Mouse (Mus musculus): Measurements from ENCODE around the gene Scarf1. TPM values are rescaled to one million over a fixed set of nuclear protein-coding genes. Genes with fewer than 3 reads are reported as not detected.

Gene Scarf1
- polyA plus RNA-seq (2014; fragmentation: Nextera tagmentation; extraction: Ambion mirVana) = 4.8 and 5.4 TPM in 2 replicates

GRCm38 (mm10) chr11:75513336-75513735 is at the start of gene Scarf1:
Gene Scarf1, plus strand, starts transcription at chr11:75513540.
- H3K27ac ChIP-seq (ENCODE audit: low read length) = no peak within 1 kb of the TSS
- no peak within 1 kb of the TSS for H3K9ac ChIP-seq (replicated peaks; ENCODE audit: low read depth, low read length)
- no peak within 1 kb of the TSS for H3K4me2 ChIP-seq (replicated peaks; ENCODE audit: low read depth, low read length)
- no peak for ATAC-seq (ENCODE audit: insufficient number of reproducible peaks, insufficient read depth, low FRiP score, low read depth)
- 54% methylated on average over 8 of the region's 8 CpGs for WGBS
- H3K36me3 ChIP-seq (ENCODE audit: control insufficient read depth, insufficient read depth, low read length) = peaks cover 15% of the 10 kb centered on the region
- no peaks in the 10 kb centered on the region for H3K9me3 ChIP-seq (ENCODE audit: control insufficient read depth, low read depth, low read length)
- H3K4me3 ChIP-seq (ENCODE audit: low read depth, low read length) = peak within 1 kb of the TSS; percentile 9; the same call in 1 of the 2 replicates
- H3K27me3 ChIP-seq (ENCODE audit: control insufficient read depth, insufficient read depth, low read length) = no peaks in the 10 kb centered on the region
- H3K4me1 ChIP-seq (ENCODE audit: control insufficient read depth, insufficient read depth, low read length) = peaks cover 16% of the 10 kb centered on the region

DNA sequence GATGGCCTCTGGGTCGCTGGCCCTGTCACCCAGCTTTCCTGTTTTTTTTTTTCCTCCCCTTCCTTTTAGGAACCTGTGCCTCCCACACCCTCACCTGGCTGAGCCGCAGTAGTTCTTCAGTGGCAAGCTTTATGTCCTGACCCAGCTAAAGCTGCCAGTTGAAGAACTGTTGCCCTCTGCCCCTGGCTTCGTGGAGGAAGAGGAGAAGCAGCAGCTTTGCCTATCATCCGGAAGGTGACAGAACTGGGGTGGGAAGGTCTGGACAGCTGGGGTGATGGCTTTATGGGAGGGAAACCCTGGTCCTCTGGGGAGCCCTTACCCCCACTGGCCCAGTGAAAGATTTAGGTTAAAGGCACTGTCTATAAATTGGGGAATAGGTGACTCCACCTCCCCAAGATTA is 49.7 kb upstream of the Scarf1 start:
- Histone ChIP-seq H3K4me3 (ENCODE audit: low read depth, low read length) (no peak overlapping the region), H3K36me3 (ENCODE audit: control insufficient read depth, insufficient read depth, low read length) (peaks cover 4% of the 10 kb centered on the region; the same call in 1 of the 2 replicates), H3K4me2 (replicated peaks; ENCODE audit: low read depth, low read length) (peak overlapping the region; percentile 99; the same call in 1 of the 2 replicates), H3K27ac (ENCODE audit: low read length) (peak overlapping the region; percentile 17; the same call in 1 of the 2 replicates), H3K4me1 (ENCODE audit: control insufficient read depth, insufficient read depth, low read length) (peaks cover 37% of the 10 kb centered on the region), H3K9ac (replicated peaks; ENCODE audit: low read depth, low read length) (no peak overlapping the region), H3K9me3 (ENCODE audit: control insufficient read depth, low read depth, low read length) (no peaks in the 10 kb centered on the region), H3K27me3 (ENCODE audit: control insufficient read depth, insufficient read depth, low read length) (no peaks in the 10 kb centered on the region)
- WGBS = 61% methylated on average over 4 of the region's 4 CpGs
- no peak for ATAC-seq (ENCODE audit: insufficient number of reproducible peaks, insufficient read depth, low FRiP score, low read depth)

GRCm38 (mm10) chr11:75464417-75464816 is 48.9 kb upstream of the Scarf1 start:
- 87% methylated on average over 6 of the region's 6 CpGs for WGBS
- H3K9me3 ChIP-seq (ENCODE audit: control insufficient read depth, low read depth, low read length) = no peaks in the 10 kb centered on the region
- H3K9ac ChIP-seq (replicated peaks; ENCODE audit: low read depth, low read length) = no peak overlapping the region
- H3K4me3 ChIP-seq (ENCODE audit: low read depth, low read length) = no peak overlapping the region
- ATAC-seq (ENCODE audit: insufficient number of reproducible peaks, insufficient read depth, low FRiP score, low read depth) = no peak
- H3K36me3 ChIP-seq (ENCODE audit: control insufficient read depth, insufficient read depth, low read length) = peaks cover 4% of the 10 kb centered on the region; the same call in 1 of the 2 replicates
- peaks cover 37% of the 10 kb centered on the region for H3K4me1 ChIP-seq (ENCODE audit: control insufficient read depth, insufficient read depth, low read length)
- H3K27me3 ChIP-seq (ENCODE audit: control insufficient read depth, insufficient read depth, low read length) = no peaks in the 10 kb centered on the region
- H3K4me2 ChIP-seq (replicated peaks; ENCODE audit: low read depth, low read length) = no peak overlapping the region
- no peak overlapping the region for H3K27ac ChIP-seq (ENCODE audit: low read length)

- H3K36me3 ChIP-seq (ENCODE audit: control insufficient read depth, insufficient read depth, low read length) = peaks cover 4% of the 10 kb centered on the region; the same call in 1 of the 2 replicates
- ATAC-seq (ENCODE audit: insufficient number of reproducible peaks, insufficient read depth, low FRiP score, low read depth) = no peak
- H3K4me1 ChIP-seq (ENCODE audit: control insufficient read depth, insufficient read depth, low read length) = peaks cover 33% of the 10 kb centered on the region
- H3K27me3 ChIP-seq (ENCODE audit: control insufficient read depth, insufficient read depth, low read length) = no peaks in the 10 kb centered on the region
- no peaks in the 10 kb centered on the region for H3K9me3 ChIP-seq (ENCODE audit: control insufficient read depth, low read depth, low read length)
- H3K4me3 ChIP-seq (ENCODE audit: low read depth, low read length) = no peak overlapping the region
- H3K27ac ChIP-seq (ENCODE audit: low read length) = no peak overlapping the region
- H3K4me2 ChIP-seq (replicated peaks; ENCODE audit: low read depth, low read length) = no peak overlapping the region
- H3K9ac ChIP-seq (replicated peaks; ENCODE audit: low read depth, low read length) = no peak overlapping the region
- 92% methylated on average over 6 of the region's 6 CpGs for WGBS
Measured at GRCm38 (mm10) chr11:75465051-75465450, 48.3 kb upstream of the Scarf1 start.

DNA sequence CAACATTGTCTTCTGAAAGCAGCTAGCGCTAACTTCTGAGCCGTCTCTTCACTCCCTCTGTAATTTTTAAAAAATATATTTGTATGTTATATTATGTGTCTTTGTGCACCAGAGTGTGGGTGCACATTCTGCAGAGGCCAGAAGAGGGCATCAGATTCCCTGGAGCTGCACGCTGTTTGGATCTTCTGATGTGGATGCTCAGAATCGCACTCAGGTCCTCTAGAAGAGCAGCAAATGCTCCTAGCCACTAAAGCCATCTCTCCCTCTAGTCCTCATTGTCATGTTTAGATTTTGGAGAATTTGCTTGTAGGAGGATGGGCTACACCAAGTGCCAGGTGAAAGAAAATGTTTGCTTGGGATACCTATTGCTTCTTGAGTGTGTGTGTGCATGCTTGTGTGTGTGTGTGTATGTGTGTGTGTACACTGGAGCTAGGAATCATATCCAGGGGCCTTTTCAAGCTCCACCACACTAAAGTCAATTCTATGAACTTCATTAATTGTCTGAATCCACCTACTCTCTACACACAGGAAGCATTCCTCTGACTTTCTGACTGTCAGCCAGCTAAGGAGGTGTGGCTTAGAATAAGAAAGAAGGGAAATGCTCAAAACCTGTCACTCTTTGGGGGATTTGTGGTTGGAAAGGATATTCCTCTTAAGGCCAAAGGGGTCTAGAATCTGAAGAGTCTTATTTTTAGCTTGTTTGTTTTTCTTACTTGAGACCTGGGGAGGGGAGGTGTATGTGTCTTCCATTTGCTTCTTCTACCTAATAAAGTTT is 46.4 kb upstream of the Scarf1 start:
- peaks cover 29% of the 10 kb centered on the region for H3K4me1 ChIP-seq (ENCODE audit: control insufficient read depth, insufficient read depth, low read length)
- H3K27ac ChIP-seq (ENCODE audit: low read length) = no peak overlapping the region
- peaks cover 4% of the 10 kb centered on the region; the same call in 1 of the 2 replicates for H3K36me3 ChIP-seq (ENCODE audit: control insufficient read depth, insufficient read depth, low read length)
- H3K4me2 ChIP-seq (replicated peaks; ENCODE audit: low read depth, low read length) = no peak overlapping the region
- no peaks in the 10 kb centered on the region for H3K27me3 ChIP-seq (ENCODE audit: control insufficient read depth, insufficient read depth, low read length)
- H3K9me3 ChIP-seq (ENCODE audit: control insufficient read depth, low read depth, low read length) = no peaks in the 10 kb centered on the region
- ATAC-seq (ENCODE audit: insufficient number of reproducible peaks, insufficient read depth, low FRiP score, low read depth) = no peak
- H3K9ac ChIP-seq (replicated peaks; ENCODE audit: low read depth, low read length) = no peak overlapping the region
- 98% methylated on average over 4 of the region's 4 CpGs for WGBS
- H3K4me3 ChIP-seq (ENCODE audit: low read depth, low read length) = no peak overlapping the region

DNA sequence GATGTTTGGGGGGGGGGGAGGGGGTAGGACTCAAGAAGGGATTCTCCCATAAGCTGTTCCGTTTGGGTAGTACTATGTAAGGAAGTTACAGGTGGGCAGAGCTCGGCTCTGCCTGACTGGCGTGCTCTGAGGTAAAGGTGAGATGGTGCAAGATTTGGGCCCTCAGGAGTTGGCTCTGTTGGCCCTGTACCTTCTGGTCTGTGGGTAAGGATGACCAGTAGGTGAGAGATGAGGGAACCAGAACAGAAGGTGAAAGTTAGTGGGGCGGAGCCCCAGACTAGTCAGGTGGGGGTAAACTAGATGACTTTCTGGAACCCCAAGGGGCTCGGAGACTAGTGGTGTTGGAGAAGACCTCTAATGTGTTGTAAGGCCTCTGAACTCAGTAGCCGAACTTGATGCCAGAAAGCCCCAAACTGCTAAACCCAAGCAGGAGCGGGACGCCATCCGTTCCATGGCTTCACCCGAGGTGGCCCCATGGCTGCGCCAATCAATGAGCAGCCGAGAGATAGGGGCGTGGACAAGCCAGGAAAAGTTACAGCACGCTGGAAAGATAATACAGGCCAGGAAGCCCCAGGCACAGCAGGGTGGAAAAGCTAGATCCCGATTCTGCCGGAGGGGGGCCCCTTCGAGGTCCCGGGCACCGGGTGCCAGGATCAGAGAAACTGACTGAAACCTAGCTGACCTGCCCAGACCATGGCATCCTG is 45.7 kb upstream of the Scarf1 start:
- Histone ChIP-seq H3K4me2 (replicated peaks; ENCODE audit: low read depth, low read length) (peak overlapping the region; percentile 78), H3K9me3 (ENCODE audit: control insufficient read depth, low read depth, low read length) (no peaks in the 10 kb centered on the region), H3K27me3 (ENCODE audit: control insufficient read depth, insufficient read depth, low read length) (no peaks in the 10 kb centered on the region), H3K27ac (ENCODE audit: low read length) (no peak overlapping the region), H3K36me3 (ENCODE audit: control insufficient read depth, insufficient read depth, low read length) (peaks cover 4% of the 10 kb centered on the region; the same call in 1 of the 2 replicates), H3K9ac (replicated peaks; ENCODE audit: low read depth, low read length) (peak overlapping the region; percentile 61), H3K4me3 (ENCODE audit: low read depth, low read length) (peak overlapping the region; percentile 46), H3K4me1 (ENCODE audit: control insufficient read depth, insufficient read depth, low read length) (peaks cover 22% of the 10 kb centered on the region)
- peak; percentile 80 for ATAC-seq (ENCODE audit: insufficient number of reproducible peaks, insufficient read depth, low FRiP score, low read depth)
- WGBS = 16% methylated on average over 19 of the region's 19 CpGs

DNA sequence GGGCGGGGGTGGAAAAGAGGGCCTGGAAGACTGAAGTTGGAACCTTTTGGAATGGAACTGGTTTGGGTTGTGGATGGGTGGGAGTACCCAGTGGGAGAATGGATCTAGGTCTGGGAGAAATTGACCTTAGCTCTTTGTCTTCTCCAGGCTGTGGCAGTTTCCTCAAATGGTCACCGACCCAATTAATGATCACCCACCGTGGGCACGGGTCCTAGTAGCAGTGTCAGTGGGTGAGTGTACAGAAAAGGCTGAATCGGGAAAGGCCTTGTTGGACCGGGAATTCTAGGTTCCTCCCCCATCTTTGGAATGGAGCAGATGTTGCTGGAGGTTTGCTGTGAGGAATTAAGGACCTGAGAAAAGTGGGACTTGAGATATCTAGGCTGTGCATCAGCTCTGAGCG is 44.9 kb upstream of the Scarf1 start:
- peaks cover 4% of the 10 kb centered on the region; the same call in 1 of the 2 replicates for H3K36me3 ChIP-seq (ENCODE audit: control insufficient read depth, insufficient read depth, low read length)
- H3K9me3 ChIP-seq (ENCODE audit: control insufficient read depth, low read depth, low read length) = no peaks in the 10 kb centered on the region
- WGBS = 64% methylated on average over 7 of the region's 7 CpGs
- H3K4me3 ChIP-seq (ENCODE audit: low read depth, low read length) = peak overlapping the region; percentile 46
- peak overlapping the region; percentile 61 for H3K9ac ChIP-seq (replicated peaks; ENCODE audit: low read depth, low read length)
- peaks cover 14% of the 10 kb centered on the region for H3K4me1 ChIP-seq (ENCODE audit: control insufficient read depth, insufficient read depth, low read length)
- H3K4me2 ChIP-seq (replicated peaks; ENCODE audit: low read depth, low read length) = peak overlapping the region; percentile 78
- no peaks in the 10 kb centered on the region for H3K27me3 ChIP-seq (ENCODE audit: control insufficient read depth, insufficient read depth, low read length)
- H3K27ac ChIP-seq (ENCODE audit: low read length) = no peak overlapping the region
- ATAC-seq (ENCODE audit: insufficient number of reproducible peaks, insufficient read depth, low FRiP score, low read depth) = no peak

GRCm38 (mm10) chr11:75469261-75469660 is 44.1 kb upstream of the Scarf1 start:
- no peak for ATAC-seq (ENCODE audit: insufficient number of reproducible peaks, insufficient read depth, low FRiP score, low read depth)
- H3K9me3 ChIP-seq (ENCODE audit: control insufficient read depth, low read depth, low read length) = no peaks in the 10 kb centered on the region
- no peak overlapping the region for H3K9ac ChIP-seq (replicated peaks; ENCODE audit: low read depth, low read length)
- 95% methylated on average over 4 of the region's 4 CpGs for WGBS
- no peak overlapping the region for H3K4me2 ChIP-seq (replicated peaks; ENCODE audit: low read depth, low read length)
- H3K4me1 ChIP-seq (ENCODE audit: control insufficient read depth, insufficient read depth, low read length) = peaks cover 10% of the 10 kb centered on the region; the same call in 1 of the 2 replicates
- H3K27ac ChIP-seq (ENCODE audit: low read length) = no peak overlapping the region
- no peak overlapping the region for H3K4me3 ChIP-seq (ENCODE audit: low read depth, low read length)
- no peaks in the 10 kb centered on the region for H3K27me3 ChIP-seq (ENCODE audit: control insufficient read depth, insufficient read depth, low read length)
- peaks cover 4% of the 10 kb centered on the region; the same call in 1 of the 2 replicates for H3K36me3 ChIP-seq (ENCODE audit: control insufficient read depth, insufficient read depth, low read length)

Data from stomach, embryonic 14.5 days (tissue).